Mouse (Mus musculus) cerebellum, adult 2 months (tissue): ENCODE data around the gene C130079G13Rik.

Experiments used
- CTCF ChIP-seq: fragments of 200-500 bp; IDR thresholded peaks from 2 replicates; pipeline ENCODE4 v1.5.1; 2011; ENCODE audit warnings: low read depth, mild to moderate bottlenecking, control low read depth, low read length, moderate library complexity, borderline replicate concordance; ENCODE audit not compliant: insufficient read depth
- POLR2A ChIP-seq: fragments of 200-500 bp; IDR thresholded peaks from 2 replicates; pipeline ENCODE4 v1.6.1; 2011; ENCODE audit warnings: low read length, control low read depth, borderline replicate concordance; ENCODE audit not compliant: insufficient read depth

DNA sequence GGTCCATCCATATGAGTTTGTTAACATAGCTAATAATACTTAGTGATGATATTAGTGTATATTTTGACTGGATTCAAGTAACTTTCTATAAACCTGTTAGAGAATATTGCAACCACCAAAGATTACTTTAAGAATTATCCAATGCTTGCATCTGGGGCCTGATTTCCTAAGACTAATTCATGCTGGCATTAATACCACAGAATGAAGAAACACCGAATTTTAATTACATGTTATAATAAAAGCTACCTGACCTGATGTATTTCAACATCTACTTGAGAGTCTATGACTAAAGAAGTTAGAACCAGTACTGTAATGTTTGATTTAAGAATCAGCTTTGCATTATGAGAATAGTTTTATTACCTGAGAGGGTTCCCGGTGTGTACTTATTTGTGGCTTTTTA is at the start of gene C130079G13Rik:
- no peak for TF ChIP-seq CTCF
- TF ChIP-seq POLR2A = no peak
